Mouse (Mus musculus) Patski (cell line): ENCODE results near the gene P4htm. TPM values are rescaled to one million over a fixed set of nuclear protein-coding genes. Genes with fewer than 3 reads are reported as not detected.

ENCODE experiments used
- ATAC-seq: fragments of 100-300 bp; one replicate; pipeline ENCODE4 v1.8.0; 2021
- CTCF ChIA-PET: fragments of 350-600 bp; sonication (Branson Sonifier 250); formaldehyde crosslinking; loops from one replicate; lab custom pipeline; 2022; ENCODE audit warnings: inconsistent platforms; lab: Charles Lee
- POLR2A ChIA-PET: fragments of 350-600 bp; sonication (Branson Sonifier 250); formaldehyde crosslinking; loops from one replicate; lab custom pipeline; 2022; ENCODE audit warnings: antibody characterized with exemption, inconsistent platforms; lab: Charles Lee
- DNase-seq: peaks from one replicate; pipeline ENCODE4 v3.0.0-alpha.2; 2011; ENCODE audit warnings: low read depth, low spot score
- H3K27me3 ChIP-seq: fragments of 371-371 bp; one replicate; pipeline ENCODE4 v1.5.1; 2021
- CTCF ChIP-seq: fragments of 100-300 bp; IDR thresholded peaks from one replicate; pipeline ENCODE4 v1.5.1; 2021
- in situ Hi-C: fragments of 300-500 bp; cut with MboI; formaldehyde crosslinking; loops from 3 replicates; pipeline ENCODE4 v1.11.1; 2018; ENCODE audit warnings: low pct_unique_long_range_greater_than_20kb, mixed read lengths
- polyA plus RNA-seq: library from polyadenylated mRNA; unstranded; gene quantifications from one replicate; pipeline ENCODE4 v1.2.3, GENCODE M21; 2021

P4htm gene
- polyA plus RNA-seq, 1 experiment from 2014 or later, result 8.6 TPM

GRCm38 (mm10) chr9:108569381-108570206 lies 27.9 kb downstream of the P4htm start, which contains the start of gene Dalrd3:
TSS of gene Dalrd3 (plus strand) at chr9:108569886.
- no peak for DNase-seq
- peak; percentile 38 for ATAC-seq
- H3K27me3 ChIP-seq, result no peaks in the 10 kb centered on the region
- in situ Hi-C loops, result no loop called here
- CTCF ChIA-PET, result interaction anchor here (1.6 kb wide), 1 partner anchor 8 kb away, joined by 4 read pairs; no protein-coding TSS in a partner anchor
- no peak for TF ChIP-seq CTCF
- POLR2A ChIA-PET, result interaction anchor here (1.3 kb wide), 1 partner anchor 8 kb away, joined by 3 read pairs; no protein-coding TSS in a partner anchor

GRCm38 (mm10) chr9:108568511-108568921 lies 29.0 kb downstream of the P4htm start:
- DNase-seq, result no peak
- CTCF ChIA-PET, result no interaction called here

GRCm38 (mm10) chr9:108567931-108568419 lies 29.5 kb downstream of the P4htm start:
- DNase-seq (no peak), ATAC-seq (no peak)
- in situ Hi-C loops, result no loop called here
- CTCF ChIA-PET, result interaction anchor here (1.0 to 1.3 kb wide), 2 partner anchors 14 to 44 kb away, joined by 3 to 4 read pairs; no protein-coding TSS in a partner anchor
- TF ChIP-seq CTCF, result no peak
- H3K27me3 ChIP-seq, result no peaks in the 10 kb centered on the region
- POLR2A ChIA-PET, result interaction anchor here (1.1 to 1.3 kb wide), 3 partner anchors 9 to 51 kb away, joined by 3 to 6 read pairs (median 5); partner anchors contain the start of gene Qrich1

More at GRCm38 (mm10) chr9:108568511-108568921, 29.0 kb downstream of the P4htm start:
- TF ChIP-seq CTCF, result no peak
- H3K27me3 ChIP-seq, result no peaks in the 10 kb centered on the region
- POLR2A ChIA-PET, result interaction anchor here (1.3 kb wide), 2 partner anchors 9 to 51 kb away, joined by 3 to 6 read pairs; partner anchors contain the start of gene Qrich1
- no peak for ATAC-seq
- in situ Hi-C loops, result no loop called here

GRCm38 (mm10) chr9:108566815-108567776 lies 30.4 kb downstream of the P4htm start, which contains the start of gene Ndufaf3:
TSS of gene Ndufaf3 (minus strand) at chr9:108567434.
- peak; percentile 70 for ATAC-seq

GRCm38 (mm10) chr9:108565881-108566814 lies 31.3 kb downstream of the P4htm start:
- DNase-seq (no peak), ATAC-seq (peak; percentile 1)
- H3K27me3 ChIP-seq, result no peaks in the 10 kb centered on the region
- in situ Hi-C loops, result no loop called here
- ChIA-PET CTCF (no interaction called here), POLR2A (no interaction called here)
- TF ChIP-seq CTCF, result no peak

More at GRCm38 (mm10) chr9:108566815-108567776, 30.4 kb downstream of the P4htm start, which contains the start of gene Ndufaf3:
- H3K27me3 ChIP-seq, result no peaks in the 10 kb centered on the region
- no peak for TF ChIP-seq CTCF
- in situ Hi-C loops, result no loop called here
- ChIA-PET POLR2A (interaction anchor here (0.7 to 1.1 kb wide), 2 partner anchors 10 to 49 kb away, joined by 3 to 5 read pairs; no protein-coding TSS in a partner anchor), CTCF (interaction anchor here (1.0 to 1.3 kb wide), 2 partner anchors 13 to 43 kb away, joined by 3 to 4 read pairs; no protein-coding TSS in a partner anchor)
- DNase-seq, result no peak

- DNase-seq (no peak), ATAC-seq (no peak)
- in situ Hi-C loops, result no loop called here
- ChIA-PET POLR2A (interaction anchor here (0.6 kb wide), 1 partner anchor 12 kb away, joined by 3 read pairs; no protein-coding TSS in a partner anchor), CTCF (no interaction called here)
- no peak for TF ChIP-seq CTCF
- H3K27me3 ChIP-seq, result no peaks in the 10 kb centered on the region
These were observed 33.3 kb downstream of the P4htm start for GRCm38 (mm10) chr9:108564131-108564530.

GRCm38 (mm10) chr9:108563671-108564070 lies 33.8 kb downstream of the P4htm start:
- no peak for TF ChIP-seq CTCF
- ChIA-PET CTCF (no interaction called here), POLR2A (interaction anchor here (0.6 kb wide), 1 partner anchor 13 kb away, joined by 3 read pairs; no protein-coding TSS in a partner anchor)
- DNase-seq, result no peak
- H3K27me3 ChIP-seq, result no peaks in the 10 kb centered on the region
- in situ Hi-C loops, result no loop called here
- no peak for ATAC-seq

- in situ Hi-C loops, result no loop called here
- CTCF ChIA-PET, result no interaction called here
- ATAC-seq (peak; percentile 83), DNase-seq (no peak)
- TF ChIP-seq CTCF, result no peak
- no peaks in the 10 kb centered on the region for H3K27me3 ChIP-seq
- POLR2A ChIA-PET, result interaction anchor here (0.6 to 0.8 kb wide), 2 partner anchors 10 to 427 kb away, joined by 3 to 9 read pairs; no protein-coding TSS in a partner anchor
These were observed 37.1 kb downstream of the P4htm start, which contains the start of gene Impdh2 for GRCm38 (mm10) chr9:108560227-108560841. TSS of gene Impdh2 (plus strand) at chr9:108560286.
